Mouse (Mus musculus): ENCODE results near the gene Rnf121. TPM values are rescaled to one million over a fixed set of nuclear protein-coding genes. Genes with fewer than 3 reads are reported as not detected.

The Rnf121 gene
- polyA plus RNA-seq, 1 experiment = 17.7 TPM

GRCm38 (mm10) chr7:102018590-102018989, 46.7 kb downstream of the Rnf121 start, which contains the start of gene Il18bp:
Gene Il18bp, minus strand, starts transcription at chr7:102018690.
- no peak for DNase-seq (ENCODE audit: low read depth in 1 of 2, low spot score in 2 of 2)
- TF ChIP-seq CTCF (IDR thresholded peaks at IDR 0.05; ENCODE audit: extremely low read depth, insufficient read depth, insufficient read length, insufficient replicate concordance) (no peak), POLR2A (IDR thresholded peaks at IDR 0.05; ENCODE audit: low read depth, low read length) (no peak)
- no peaks in the 10 kb centered on the region for H3K4me1 ChIP-seq (ENCODE audit: control insufficient read depth, insufficient read depth, insufficient read length)
- H3K36me3 ChIP-seq (ENCODE audit: control insufficient read depth, insufficient read depth, low read length) = peaks cover 21% of the 10 kb centered on the region
- no peaks in the 10 kb centered on the region for H3K27me3 ChIP-seq (ENCODE audit: control insufficient read depth, insufficient read depth, low read length)
- peak within 1 kb of the TSS; percentile 16 for H3K27ac ChIP-seq (ENCODE audit: insufficient read depth, low read length)
- peak within 1 kb of the TSS; percentile 16; the same call in 1 of the 2 replicates for H3K4me3 ChIP-seq (ENCODE audit: extremely low read depth, insufficient read depth, insufficient read length)
- WGBS = 89% methylated on average over 3 of the region's 3 CpGs

GRCm38 (mm10) chr7:102018034-102018433, 47.2 kb downstream of the Rnf121 start:
- peaks cover 26% of the 10 kb centered on the region for H3K36me3 ChIP-seq (ENCODE audit: control insufficient read depth, insufficient read depth, low read length)
- TF ChIP-seq POLR2A (IDR thresholded peaks at IDR 0.05; ENCODE audit: low read depth, low read length) (no peak), CTCF (IDR thresholded peaks at IDR 0.05; ENCODE audit: extremely low read depth, insufficient read depth, insufficient read length, insufficient replicate concordance) (no peak)
- no peak overlapping the region for H3K4me3 ChIP-seq (ENCODE audit: extremely low read depth, insufficient read depth, insufficient read length)
- peak overlapping the region; percentile 13 for H3K27ac ChIP-seq (ENCODE audit: insufficient read depth, low read length)
- DNase-seq (ENCODE audit: low read depth in 1 of 2, low spot score in 2 of 2) = no peak
- no peaks in the 10 kb centered on the region for H3K27me3 ChIP-seq (ENCODE audit: control insufficient read depth, insufficient read depth, low read length)
- WGBS = 71% methylated on average over 7 of the region's 7 CpGs
- no peaks in the 10 kb centered on the region for H3K4me1 ChIP-seq (ENCODE audit: control insufficient read depth, insufficient read depth, insufficient read length)

- no peak for DNase-seq (ENCODE audit: low read depth in 1 of 2, low spot score in 2 of 2)
- TF ChIP-seq CTCF (IDR thresholded peaks at IDR 0.05; ENCODE audit: extremely low read depth, insufficient read depth, insufficient read length, insufficient replicate concordance) (no peak), POLR2A (IDR thresholded peaks at IDR 0.05; ENCODE audit: low read depth, low read length) (no peak)
- Histone ChIP-seq H3K36me3 (ENCODE audit: control insufficient read depth, insufficient read depth, low read length) (peaks cover 29% of the 10 kb centered on the region), H3K4me1 (ENCODE audit: control insufficient read depth, insufficient read depth, insufficient read length) (no peaks in the 10 kb centered on the region), H3K27ac (ENCODE audit: insufficient read depth, low read length) (peak overlapping the region; percentile 16), H3K4me3 (ENCODE audit: extremely low read depth, insufficient read depth, insufficient read length) (peak overlapping the region; percentile 16), H3K27me3 (ENCODE audit: control insufficient read depth, insufficient read depth, low read length) (no peaks in the 10 kb centered on the region)
- 25% methylated on average over 5 of the region's 5 CpGs for WGBS
These were observed 47.8 kb downstream of the Rnf121 start for GRCm38 (mm10) chr7:102017452-102017851.

- WGBS = 59% methylated on average over 4 of the region's 4 CpGs
- H3K4me3 ChIP-seq (ENCODE audit: extremely low read depth, insufficient read depth, insufficient read length) = no peak overlapping the region
- TF ChIP-seq CTCF (IDR thresholded peaks at IDR 0.05; ENCODE audit: extremely low read depth, insufficient read depth, insufficient read length, insufficient replicate concordance) (no peak), POLR2A (IDR thresholded peaks at IDR 0.05; ENCODE audit: low read depth, low read length) (no peak)
- H3K4me1 ChIP-seq (ENCODE audit: control insufficient read depth, insufficient read depth, insufficient read length) = no peaks in the 10 kb centered on the region
- peaks cover 33% of the 10 kb centered on the region for H3K36me3 ChIP-seq (ENCODE audit: control insufficient read depth, insufficient read depth, low read length)
- no peaks in the 10 kb centered on the region for H3K27me3 ChIP-seq (ENCODE audit: control insufficient read depth, insufficient read depth, low read length)
- no peak for DNase-seq (ENCODE audit: low read depth in 1 of 2, low spot score in 2 of 2)
- H3K27ac ChIP-seq (ENCODE audit: insufficient read depth, low read length) = 0 out of 2 replicates have a peak overlapping the region, but pooled peaks have one; percentile 16
These were observed 48.3 kb downstream of the Rnf121 start for GRCm38 (mm10) chr7:102016936-102017335.

GRCm38 (mm10) chr7:102014995-102015394, 50.3 kb downstream of the Rnf121 start:
- no peak for DNase-seq (ENCODE audit: low read depth in 1 of 2, low spot score in 2 of 2)
- no peaks in the 10 kb centered on the region for H3K27me3 ChIP-seq (ENCODE audit: control insufficient read depth, insufficient read depth, low read length)
- 98% methylated on average over 2 of the region's 2 CpGs for WGBS
- H3K4me3 ChIP-seq (ENCODE audit: extremely low read depth, insufficient read depth, insufficient read length) = no peak overlapping the region
- peaks cover 49% of the 10 kb centered on the region for H3K36me3 ChIP-seq (ENCODE audit: control insufficient read depth, insufficient read depth, low read length)
- H3K4me1 ChIP-seq (ENCODE audit: control insufficient read depth, insufficient read depth, insufficient read length) = no peaks in the 10 kb centered on the region
- TF ChIP-seq POLR2A (IDR thresholded peaks at IDR 0.05; ENCODE audit: low read depth, low read length) (no peak), CTCF (IDR thresholded peaks at IDR 0.05; ENCODE audit: extremely low read depth, insufficient read depth, insufficient read length, insufficient replicate concordance) (no peak)
- H3K27ac ChIP-seq (ENCODE audit: insufficient read depth, low read length) = no peak overlapping the region

- Histone ChIP-seq H3K27me3 (ENCODE audit: control insufficient read depth, insufficient read depth, low read length) (no peaks in the 10 kb centered on the region), H3K27ac (ENCODE audit: insufficient read depth, low read length) (no peak overlapping the region), H3K36me3 (ENCODE audit: control insufficient read depth, insufficient read depth, low read length) (peaks cover 63% of the 10 kb centered on the region), H3K4me1 (ENCODE audit: control insufficient read depth, insufficient read depth, insufficient read length) (no peaks in the 10 kb centered on the region), H3K4me3 (ENCODE audit: extremely low read depth, insufficient read depth, insufficient read length) (no peak overlapping the region)
- TF ChIP-seq POLR2A (IDR thresholded peaks at IDR 0.05; ENCODE audit: low read depth, low read length) = no peak
- TF ChIP-seq CTCF (IDR thresholded peaks at IDR 0.05; ENCODE audit: extremely low read depth, insufficient read depth, insufficient read length, insufficient replicate concordance) = no peak
- DNase-seq (ENCODE audit: low read depth in 1 of 2, low spot score in 2 of 2) = no peak
- 92% methylated on average over 8 of the region's 8 CpGs for WGBS
These were observed 51.9 kb downstream of the Rnf121 start for GRCm38 (mm10) chr7:102013416-102013815.

- Histone ChIP-seq H3K4me3 (ENCODE audit: extremely low read depth, insufficient read depth, insufficient read length) (no peak overlapping the region), H3K36me3 (ENCODE audit: control insufficient read depth, insufficient read depth, low read length) (peaks cover 67% of the 10 kb centered on the region), H3K4me1 (ENCODE audit: control insufficient read depth, insufficient read depth, insufficient read length) (no peaks in the 10 kb centered on the region), H3K27ac (ENCODE audit: insufficient read depth, low read length) (no peak overlapping the region), H3K27me3 (ENCODE audit: control insufficient read depth, insufficient read depth, low read length) (no peaks in the 10 kb centered on the region)
- TF ChIP-seq CTCF (IDR thresholded peaks at IDR 0.05; ENCODE audit: extremely low read depth, insufficient read depth, insufficient read length, insufficient replicate concordance) = no peak
- TF ChIP-seq POLR2A (IDR thresholded peaks at IDR 0.05; ENCODE audit: low read depth, low read length) = no peak
- DNase-seq (ENCODE audit: low read depth in 1 of 2, low spot score in 2 of 2) = no peak
- whole genome bisulfite sequencing = 95% methylated on average over 9 of the region's 9 CpGs
These were observed 53.4 kb downstream of the Rnf121 start for GRCm38 (mm10) chr7:102011855-102012254.

All from spleen, adult 2 months (tissue).